Mouse (Mus musculus) stomach, embryonic 15.5 days (tissue): ENCODE results near the gene Fam69a. TPM values are rescaled to one million over a fixed set of nuclear protein-coding genes. Genes with fewer than 3 reads are reported as not detected.
A peak's percentile ranks its signal among the peaks of the same experiment; 100 is the strongest.

ENCODE experiments used
- ATAC-seq: fragments of 200-750 bp; cut with Nextera tagmentation; 2 replicates; pipeline ENCODE4 v1.8.0; 2017; ENCODE audit warnings: low read depth, moderate number of reproducible peaks, moderate TSS enrichment; ENCODE audit not compliant: insufficient read depth, low FRiP score
- H3K27ac ChIP-seq: fragments of 300-500 bp; sonication (generic); 2 replicates; pipeline ENCODE4 v1.5.1; 2015; ENCODE audit warnings: mild to moderate bottlenecking, inconsistent platforms
- H3K27me3 ChIP-seq: fragments of 300-500 bp; sonication (generic); replicated peaks from 2 replicates; pipeline ENCODE4 v1.6.1; 2015; ENCODE audit warnings: inconsistent platforms
- H3K36me3 ChIP-seq: fragments of 300-500 bp; sonication (generic); 2 replicates; pipeline ENCODE4 v1.6.1; 2015; ENCODE audit warnings: inconsistent platforms
- H3K4me1 ChIP-seq: fragments of 300-500 bp; sonication (generic); 2 replicates; pipeline ENCODE4 v1.6.1; 2015; ENCODE audit warnings: inconsistent platforms
- H3K4me2 ChIP-seq: fragments of 300-500 bp; sonication (generic); 2 replicates; pipeline ENCODE4 v1.6.1; 2015; ENCODE audit warnings: mild to moderate bottlenecking, inconsistent platforms
- H3K4me3 ChIP-seq: fragments of 300-500 bp; sonication (generic); replicated peaks from 2 replicates; pipeline ENCODE4 v1.5.1; 2015; ENCODE audit warnings: inconsistent platforms
- H3K9ac ChIP-seq: fragments of 300-500 bp; sonication (generic); 2 replicates; pipeline ENCODE4 v1.6.1; 2015; ENCODE audit warnings: inconsistent platforms
- H3K9me3 ChIP-seq: fragments of 300-500 bp; sonication (generic); 2 replicates; pipeline ENCODE4 v1.6.1; 2016; ENCODE audit warnings: inconsistent platforms
- WGBS: fragments of 180-500 bp; shearing (Covaris S2); methylation state at CpG from one replicate; pipeline ENCODE4 v1.1.7; 2015; 5-methylcytosine and 5-hydroxymethylcytosine counted together
- polyA plus RNA-seq: library from polyadenylated mRNA; unstranded; fragments of >200 nt; fragmentation: Nextera tagmentation; extraction: Ambion mirVana; gene quantifications from 2 replicates; pipeline ENCODE4 v1.2.1, GENCODE M21; 2015

Gene Fam69a
- polyA plus RNA-seq, 1 experiment from 2014 or later: 24.1 TPM

DNA sequence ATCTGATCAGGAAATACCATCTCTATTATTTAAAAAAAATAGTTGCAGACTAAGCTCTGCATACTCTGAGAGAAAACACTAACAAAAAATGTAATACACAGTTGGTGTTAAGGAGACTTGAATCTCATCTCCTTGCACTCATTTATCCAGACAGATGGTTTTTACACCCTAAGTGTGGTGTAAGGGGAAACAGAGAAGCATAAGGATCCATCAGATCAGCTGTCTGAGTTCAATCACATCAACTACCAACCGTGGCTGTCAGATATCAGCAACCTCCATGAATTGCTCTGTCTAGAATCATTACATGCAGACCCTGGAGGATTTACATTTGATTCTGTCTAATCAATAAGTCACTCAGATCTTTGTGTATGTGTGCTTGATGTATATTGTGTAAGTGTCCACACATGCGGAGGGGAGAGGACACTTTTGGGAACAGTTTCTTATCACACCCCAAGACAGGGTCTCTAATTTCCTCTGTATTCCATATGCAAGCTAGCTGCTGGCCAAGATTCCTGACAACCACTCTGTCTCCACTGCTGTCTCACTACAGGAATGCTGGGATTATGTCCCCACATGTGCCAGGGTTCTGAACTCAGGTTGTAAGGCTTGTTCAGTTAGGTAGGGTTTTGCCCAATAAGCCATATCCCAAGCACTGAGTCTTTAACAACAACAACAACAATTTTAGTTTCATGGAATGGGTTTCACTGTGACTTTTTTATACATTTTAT, 22.7 kb downstream of the Fam69a start:
- ATAC-seq: no peak

DNA sequence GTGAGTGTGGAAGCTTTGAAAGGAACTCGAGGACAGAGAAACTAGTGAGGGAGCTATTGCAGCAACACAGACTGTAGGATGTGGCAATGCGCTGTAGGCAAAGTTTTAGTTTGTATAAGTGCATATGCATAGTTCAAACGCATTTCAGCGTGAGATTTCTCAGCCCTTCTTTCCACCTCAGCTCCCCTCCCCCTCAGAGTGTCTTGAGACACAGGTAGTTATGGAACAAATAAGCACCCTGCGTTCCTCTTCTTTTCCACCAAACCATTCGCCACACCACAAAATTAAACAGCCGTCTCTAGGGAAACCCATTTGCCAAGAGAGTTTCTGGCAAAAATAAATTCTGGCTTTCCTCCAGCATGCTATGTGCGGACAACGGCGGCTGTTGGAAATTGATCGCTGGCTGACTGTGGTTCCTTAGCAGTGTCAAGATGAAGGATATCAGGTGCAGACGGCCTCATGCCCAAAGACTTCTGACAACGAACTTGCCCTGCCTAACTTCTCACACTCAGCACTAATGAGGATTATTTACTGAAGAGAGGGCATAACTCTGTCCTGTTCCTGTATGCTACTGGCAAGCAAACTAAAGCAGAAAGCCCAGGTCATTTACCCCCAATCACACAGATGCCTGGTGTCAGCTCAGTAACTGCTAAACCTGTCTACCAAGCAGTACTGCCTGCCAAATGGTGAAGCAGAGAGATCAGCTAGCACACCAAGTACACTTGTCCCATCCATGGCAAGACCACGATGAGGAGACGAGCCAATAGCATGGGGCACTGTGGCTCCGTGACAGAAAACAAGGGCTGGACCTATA, 25.2 kb downstream of the Fam69a start:
- 0 out of 2 replicates have a peak overlapping the region, but pooled peaks have one; percentile 26 for H3K27ac ChIP-seq
- H3K4me1 ChIP-seq: peaks cover 7% of the 10 kb centered on the region; the same call in 1 of the 2 replicates
- peak overlapping the region; percentile 33; the same call in 1 of the 2 replicates for H3K4me2 ChIP-seq
- no peaks in the 10 kb centered on the region for H3K27me3 ChIP-seq
- no peak overlapping the region for H3K9ac ChIP-seq
- ATAC-seq: no peak
- WGBS: 39% methylated on average over 16 of the region's 16 CpGs
- H3K4me3 ChIP-seq: no peak overlapping the region
- no peaks in the 10 kb centered on the region for H3K36me3 ChIP-seq
- no peaks in the 10 kb centered on the region for H3K9me3 ChIP-seq

More for the DNA sequence above, 22.7 kb downstream of the Fam69a start:
- H3K9ac ChIP-seq: no peak overlapping the region
- no peak overlapping the region for H3K27ac ChIP-seq
- no peaks in the 10 kb centered on the region for H3K9me3 ChIP-seq
- H3K36me3 ChIP-seq: no peaks in the 10 kb centered on the region
- H3K4me1 ChIP-seq: peaks cover 9% of the 10 kb centered on the region; the same call in 1 of the 2 replicates
- H3K27me3 ChIP-seq: no peaks in the 10 kb centered on the region
- 75% methylated on average over 2 of the region's 2 CpGs for WGBS
- no peak overlapping the region for H3K4me3 ChIP-seq
- no peak overlapping the region for H3K4me2 ChIP-seq

DNA sequence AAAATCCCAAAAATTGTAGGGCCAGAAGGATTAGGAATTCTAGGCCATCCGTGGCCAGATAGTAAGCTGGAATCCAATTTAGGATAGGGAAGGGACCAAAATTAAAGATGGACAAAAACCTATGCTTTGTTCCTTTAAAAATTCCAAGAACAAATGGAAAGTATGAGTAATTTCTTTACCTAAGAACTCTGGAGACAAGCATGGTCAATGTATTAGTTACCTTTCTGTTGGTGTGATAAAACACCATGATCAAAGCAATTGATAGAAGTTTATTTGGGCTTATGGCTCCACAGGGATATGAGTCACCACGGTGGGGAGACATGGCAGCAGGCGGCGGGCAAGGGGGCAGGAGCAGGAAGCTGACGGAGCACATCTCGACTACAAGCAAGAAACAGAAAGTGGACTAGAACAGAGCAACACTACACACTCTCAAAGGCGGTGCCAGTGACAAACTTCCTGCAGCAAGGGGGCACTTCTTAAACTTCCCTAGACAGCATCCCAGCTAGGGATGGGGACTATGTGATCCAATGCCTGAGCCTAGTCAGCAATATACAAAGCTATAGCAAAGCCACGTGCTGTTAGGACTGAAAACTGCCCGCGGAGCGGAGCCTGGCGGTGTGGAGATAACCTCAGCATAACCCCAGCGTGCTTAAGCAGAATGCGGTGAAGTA, 26.2 kb downstream of the Fam69a start:
- peak overlapping the region; percentile 25 for H3K4me2 ChIP-seq
- H3K4me1 ChIP-seq: 0 out of 2 replicates have a peak, but pooled peaks cover 4% of the 10 kb centered on the region
- peak; percentile 85 for ATAC-seq
- WGBS: 50% methylated on average over 14 of the region's 14 CpGs
- no peaks in the 10 kb centered on the region for H3K36me3 ChIP-seq
- H3K27me3 ChIP-seq: no peaks in the 10 kb centered on the region
- no peak overlapping the region for H3K4me3 ChIP-seq
- H3K9ac ChIP-seq: no peak overlapping the region
- no peak overlapping the region for H3K27ac ChIP-seq
- no peaks in the 10 kb centered on the region for H3K9me3 ChIP-seq

DNA sequence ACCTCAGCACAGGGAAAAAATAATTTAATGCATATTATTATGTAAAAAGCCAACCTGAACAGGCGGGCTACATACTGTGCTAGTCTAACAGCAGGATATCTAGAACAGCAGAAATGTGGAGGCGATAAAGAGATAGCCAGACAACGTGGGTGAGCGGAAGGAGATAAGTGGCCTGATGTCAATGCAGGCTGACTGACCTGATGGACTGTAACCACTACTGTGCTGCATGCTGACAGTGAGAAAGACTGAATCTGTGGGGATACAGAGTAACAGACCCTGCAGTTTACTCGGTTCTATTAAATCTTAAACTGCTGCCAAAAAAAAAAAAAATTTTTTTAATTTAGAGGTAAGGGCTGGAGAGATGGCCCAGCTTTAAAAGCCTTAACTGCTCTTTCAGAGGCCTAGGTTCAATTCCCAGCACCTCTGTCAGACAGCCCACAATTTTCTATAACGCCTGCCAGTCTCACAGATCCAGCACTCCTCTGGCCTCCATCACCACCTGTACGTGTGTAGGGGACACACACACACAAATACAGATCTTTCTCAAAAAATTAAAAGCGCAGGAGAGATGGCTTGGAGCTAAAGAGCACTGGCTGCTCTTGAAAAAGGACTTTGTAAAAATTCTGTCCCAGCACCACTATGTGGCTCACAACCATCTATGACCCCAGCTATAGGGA, 27.1 kb downstream of the Fam69a start:
- Histone ChIP-seq H3K36me3 (no peaks in the 10 kb centered on the region), H3K9ac (no peak overlapping the region), H3K4me2 (no peak overlapping the region), H3K27ac (no peak overlapping the region), H3K27me3 (no peaks in the 10 kb centered on the region), H3K9me3 (no peaks in the 10 kb centered on the region), H3K4me1 (0 out of 2 replicates have a peak, but pooled peaks cover 4% of the 10 kb centered on the region), H3K4me3 (no peak overlapping the region)
- 79% methylated on average over 8 of the region's 8 CpGs for WGBS
- peak; percentile 81 for ATAC-seq

DNA sequence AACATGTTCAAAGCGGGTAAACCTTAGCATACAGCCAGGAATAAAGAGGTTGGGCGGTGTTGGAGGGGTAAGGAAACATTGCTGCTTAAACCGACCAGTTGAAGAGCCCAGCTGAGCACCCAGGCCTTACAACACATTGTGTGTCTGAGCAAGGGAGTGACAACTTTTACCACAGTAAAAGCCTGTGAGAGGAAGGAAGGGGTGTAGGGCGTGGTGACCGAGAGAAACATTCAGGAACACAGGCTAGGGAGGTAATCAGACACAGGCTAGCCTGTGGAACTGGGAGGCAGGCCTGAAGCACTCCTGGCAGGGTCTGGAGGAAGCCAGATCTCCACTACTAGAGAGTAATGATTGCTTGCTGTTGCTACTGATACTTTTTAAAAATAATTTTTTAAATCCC, 36.2 kb downstream of the Fam69a start:
- Histone ChIP-seq H3K27ac (no peak overlapping the region), H3K4me3 (no peak overlapping the region), H3K4me2 (no peak overlapping the region), H3K36me3 (no peaks in the 10 kb centered on the region), H3K9me3 (no peaks in the 10 kb centered on the region), H3K27me3 (no peaks in the 10 kb centered on the region), H3K9ac (no peak overlapping the region), H3K4me1 (no peaks in the 10 kb centered on the region)
- ATAC-seq: no peak
- 74% methylated on average over 5 of the region's 5 CpGs for WGBS

DNA sequence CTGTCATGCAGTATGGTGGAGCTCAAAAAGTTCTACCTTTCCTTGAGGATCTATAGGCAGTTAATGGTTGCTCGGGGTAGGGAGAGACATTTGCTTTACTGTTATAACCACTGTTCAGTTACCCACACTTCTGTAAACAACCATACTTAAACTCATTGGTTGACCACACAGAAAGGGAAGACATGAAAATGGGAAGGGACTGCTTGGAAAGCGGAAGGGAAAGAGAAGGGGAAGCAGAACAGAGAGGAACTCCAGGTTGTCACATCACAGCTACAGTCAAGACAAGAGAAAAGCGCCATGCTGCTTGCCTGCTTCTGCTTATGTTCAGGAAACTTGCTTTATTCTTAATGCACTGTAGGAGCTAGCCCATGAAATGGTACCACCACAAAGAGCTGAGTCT, 37.3 kb downstream of the Fam69a start:
- no peak overlapping the region for H3K27ac ChIP-seq
- H3K9me3 ChIP-seq: no peaks in the 10 kb centered on the region
- WGBS: 90% methylated on average over 3 of the region's 3 CpGs
- no peaks in the 10 kb centered on the region for H3K36me3 ChIP-seq
- ATAC-seq: no peak
- H3K9ac ChIP-seq: no peak overlapping the region
- no peak overlapping the region for H3K4me3 ChIP-seq
- H3K4me2 ChIP-seq: no peak overlapping the region
- no peaks in the 10 kb centered on the region for H3K27me3 ChIP-seq
- H3K4me1 ChIP-seq: no peaks in the 10 kb centered on the region

DNA sequence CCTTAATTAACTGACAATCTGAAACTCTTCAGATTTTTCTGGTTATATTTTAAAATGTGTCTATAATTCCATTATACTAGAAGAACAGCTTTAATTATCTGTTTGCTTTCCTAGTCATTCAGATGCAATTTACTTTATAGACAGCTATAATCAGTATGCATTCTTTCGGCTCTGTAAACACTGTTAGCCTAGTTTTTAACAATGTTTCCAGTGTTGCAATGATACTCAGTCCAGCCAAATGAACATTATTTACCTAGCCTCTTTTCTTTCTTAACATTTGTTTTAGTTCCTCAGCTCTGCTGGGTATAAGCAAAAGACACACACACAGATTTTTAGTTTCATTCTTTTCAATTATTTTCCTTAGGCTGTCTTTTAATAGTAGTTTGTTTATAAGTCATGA, 38.0 kb downstream of the Fam69a start:
- no peaks in the 10 kb centered on the region for H3K36me3 ChIP-seq
- no peak overlapping the region for H3K27ac ChIP-seq
- no peak for ATAC-seq

DNA sequence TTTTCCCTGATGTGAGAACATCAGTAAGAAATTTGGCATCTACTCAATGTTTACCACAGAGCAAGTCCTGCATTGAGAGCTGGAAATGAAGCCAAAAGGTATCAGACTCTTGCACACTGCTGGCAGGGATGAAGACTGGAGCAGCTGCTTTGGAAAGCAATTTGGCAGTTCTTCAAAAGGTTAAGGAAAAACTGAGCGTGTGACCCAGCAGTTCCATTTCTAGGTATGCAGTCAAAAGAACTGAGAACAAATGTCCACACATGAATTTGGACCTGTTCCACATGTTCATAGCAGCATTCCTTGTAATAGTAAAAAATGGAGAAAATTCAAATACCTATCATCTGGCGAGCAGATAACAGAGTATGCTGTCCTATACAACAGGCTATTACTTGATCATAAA, 39.3 kb downstream of the Fam69a start:
- 53% methylated on average over 2 of the region's 2 CpGs for WGBS
- H3K27ac ChIP-seq: peak overlapping the region; percentile 33; the same call in 1 of the 2 replicates
- no peak for ATAC-seq

More for the DNA sequence above, 38.0 kb downstream of the Fam69a start:
- Histone ChIP-seq H3K4me1 (no peaks in the 10 kb centered on the region), H3K9me3 (no peaks in the 10 kb centered on the region), H3K27me3 (no peaks in the 10 kb centered on the region), H3K4me3 (no peak overlapping the region), H3K4me2 (no peak overlapping the region), H3K9ac (no peak overlapping the region)
- 60% methylated on average over 1 of the region's 1 CpGs for WGBS

DNA sequence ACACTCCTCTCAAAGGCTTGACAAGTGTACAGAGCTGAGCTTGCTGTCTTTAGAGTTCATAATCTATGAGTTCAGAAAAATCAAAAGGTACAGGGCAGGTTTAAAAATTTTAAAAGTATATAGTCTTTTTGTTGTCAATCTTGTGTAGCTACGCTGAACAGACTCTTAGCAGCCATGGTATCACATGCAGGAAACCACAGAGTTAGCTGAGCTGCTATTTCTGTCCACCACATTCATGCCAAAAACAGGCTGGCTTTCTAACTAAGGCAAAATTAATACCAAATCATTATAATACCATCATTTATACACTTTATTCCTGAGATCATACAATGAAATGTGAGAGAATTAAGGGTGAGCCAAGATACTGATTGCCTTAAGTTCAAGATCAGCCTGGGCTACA, 40.4 kb downstream of the Fam69a start:
- Histone ChIP-seq H3K27ac (no peak overlapping the region), H3K9me3 (no peaks in the 10 kb centered on the region), H3K27me3 (no peaks in the 10 kb centered on the region), H3K4me2 (no peak overlapping the region), H3K9ac (no peak overlapping the region), H3K4me1 (no peaks in the 10 kb centered on the region), H3K36me3 (no peaks in the 10 kb centered on the region), H3K4me3 (no peak overlapping the region)
- no peak for ATAC-seq
- WGBS: 88% methylated on average over 1 of the region's 1 CpGs

More for the DNA sequence above, 39.3 kb downstream of the Fam69a start:
- H3K4me3 ChIP-seq: no peak overlapping the region
- H3K4me1 ChIP-seq: no peaks in the 10 kb centered on the region
- H3K9ac ChIP-seq: no peak overlapping the region
- no peak overlapping the region for H3K4me2 ChIP-seq
- H3K9me3 ChIP-seq: no peaks in the 10 kb centered on the region
- no peaks in the 10 kb centered on the region for H3K36me3 ChIP-seq
- H3K27me3 ChIP-seq: no peaks in the 10 kb centered on the region

DNA sequence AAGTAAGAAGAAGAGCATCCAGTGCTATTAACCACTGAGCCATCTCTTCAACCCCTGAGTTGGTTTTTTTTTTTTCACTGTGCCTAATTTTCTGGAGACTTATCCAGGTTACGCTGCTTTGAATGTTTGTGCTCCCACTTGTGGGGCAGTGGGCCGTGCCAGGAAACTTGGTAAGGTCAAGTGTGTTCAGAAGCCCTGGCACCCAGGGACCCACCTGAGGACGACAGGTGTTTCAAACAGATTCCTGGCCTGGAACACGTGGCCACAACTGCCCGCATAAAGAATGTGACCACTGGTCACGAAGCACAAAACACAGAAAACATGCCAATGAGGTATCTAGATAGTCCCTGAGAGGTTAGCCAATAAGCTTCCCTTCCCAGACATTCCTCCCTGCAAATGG, 43.4 kb downstream of the Fam69a start:
- no peak overlapping the region for H3K4me2 ChIP-seq
- H3K9ac ChIP-seq: no peak overlapping the region
- 84% methylated on average over 6 of the region's 6 CpGs for WGBS
- no peak overlapping the region for H3K4me3 ChIP-seq
- H3K4me1 ChIP-seq: no peaks in the 10 kb centered on the region
- H3K36me3 ChIP-seq: no peaks in the 10 kb centered on the region
- ATAC-seq: no peak
- no peak overlapping the region for H3K27ac ChIP-seq
- H3K9me3 ChIP-seq: no peaks in the 10 kb centered on the region
- no peaks in the 10 kb centered on the region for H3K27me3 ChIP-seq

DNA sequence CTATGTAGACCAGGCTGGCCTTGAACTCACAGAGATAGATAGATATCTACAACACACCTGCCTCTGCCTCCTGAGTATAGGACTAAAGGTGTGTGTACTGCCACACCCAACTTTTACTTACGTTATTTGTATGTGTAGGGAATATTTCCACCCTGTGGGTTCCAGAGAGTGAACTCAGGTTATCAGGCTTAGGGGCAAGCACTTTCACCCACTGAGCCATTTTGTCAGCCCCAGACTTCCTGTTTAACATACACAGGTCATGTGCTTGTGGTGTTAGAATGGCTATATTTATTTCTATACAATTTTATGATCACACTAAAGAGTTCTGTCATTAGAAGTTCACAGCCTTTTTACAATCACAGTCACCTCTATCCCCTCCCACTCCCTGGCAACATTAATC, 43.9 kb downstream of the Fam69a start:
- H3K4me3 ChIP-seq: no peak overlapping the region
- no peaks in the 10 kb centered on the region for H3K9me3 ChIP-seq
- no peak for ATAC-seq
- H3K36me3 ChIP-seq: no peaks in the 10 kb centered on the region
- H3K27ac ChIP-seq: no peak overlapping the region
- H3K27me3 ChIP-seq: no peaks in the 10 kb centered on the region
- H3K9ac ChIP-seq: no peak overlapping the region
- 75% methylated on average over 1 of the region's 1 CpGs for WGBS
- no peak overlapping the region for H3K4me2 ChIP-seq
- no peaks in the 10 kb centered on the region for H3K4me1 ChIP-seq
